Mouse (Mus musculus) layer of hippocampus, postnatal 36 days (tissue): ENCODE results near the gene Gm21915. TPM values are rescaled to one million over a fixed set of nuclear protein-coding genes. Genes with fewer than 3 reads are reported as not detected.

ENCODE experiments used
- DNase-seq, 2 experiments: peaks; one replicate each; pipeline ENCODE4 v3.0.0; 2022
- total RNA-seq, 2 experiments: library from RNA; stranded (reverse); gene quantifications; 2 replicates each; pipeline ENCODE4 v1.2.3; 2021

Gm21915 gene
- not detected for total RNA-seq

- no peak for DNase-seq
These were observed at the start of gene Gm21915 for GRCm38 (mm10) chr9:40670313-40670712. Gm21915 (plus strand) TSS chr9:40670613.

- DNase-seq = no peak
These were observed 48.1 kb upstream of the Gm21915 start for GRCm38 (mm10) chr9:40622265-40622664.

DNA sequence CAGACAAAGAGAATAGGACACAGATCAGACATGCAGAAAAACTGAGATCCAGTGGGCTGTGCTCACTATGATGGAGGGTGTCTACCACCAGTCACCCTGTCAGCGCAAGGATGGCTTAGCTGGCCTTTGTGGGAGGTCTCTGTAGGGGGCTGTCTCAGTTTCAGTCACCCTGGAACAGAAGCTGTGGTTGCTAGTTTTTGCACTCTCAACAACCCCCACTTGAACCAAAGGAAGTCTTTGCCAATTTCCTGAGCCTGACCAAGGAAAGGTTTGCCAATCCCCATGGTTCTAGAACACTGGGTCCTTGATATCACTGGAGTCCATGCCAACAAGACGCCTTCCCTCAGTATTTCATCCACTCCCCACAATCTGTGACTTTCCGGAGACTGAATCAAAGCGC, 47.6 kb upstream of the Gm21915 start:
- DNase-seq = no peak

DNA sequence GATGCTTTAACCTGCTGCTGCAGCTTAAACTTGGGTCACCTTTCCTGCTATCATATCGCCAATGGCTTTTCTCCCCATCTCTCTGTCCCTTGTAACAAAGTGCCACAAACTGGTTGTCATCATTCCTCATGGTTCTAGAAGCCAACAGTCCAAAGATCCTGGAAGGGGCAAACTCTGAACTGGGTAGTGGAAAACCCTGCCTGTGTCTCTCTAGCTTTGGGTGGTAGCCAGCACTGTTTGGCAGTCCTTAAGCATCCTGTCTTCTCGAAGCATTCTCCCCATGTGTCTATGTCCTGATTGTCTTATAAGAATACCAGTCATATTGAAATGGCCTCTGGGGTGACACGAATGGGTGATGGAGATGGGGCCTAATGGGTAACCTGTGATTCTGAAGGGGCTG, 45.1 kb upstream of the Gm21915 start:
- DNase-seq = no peak

- no peak for DNase-seq
These were observed 43.8 kb upstream of the Gm21915 start for GRCm38 (mm10) chr9:40626566-40626965.

DNA sequence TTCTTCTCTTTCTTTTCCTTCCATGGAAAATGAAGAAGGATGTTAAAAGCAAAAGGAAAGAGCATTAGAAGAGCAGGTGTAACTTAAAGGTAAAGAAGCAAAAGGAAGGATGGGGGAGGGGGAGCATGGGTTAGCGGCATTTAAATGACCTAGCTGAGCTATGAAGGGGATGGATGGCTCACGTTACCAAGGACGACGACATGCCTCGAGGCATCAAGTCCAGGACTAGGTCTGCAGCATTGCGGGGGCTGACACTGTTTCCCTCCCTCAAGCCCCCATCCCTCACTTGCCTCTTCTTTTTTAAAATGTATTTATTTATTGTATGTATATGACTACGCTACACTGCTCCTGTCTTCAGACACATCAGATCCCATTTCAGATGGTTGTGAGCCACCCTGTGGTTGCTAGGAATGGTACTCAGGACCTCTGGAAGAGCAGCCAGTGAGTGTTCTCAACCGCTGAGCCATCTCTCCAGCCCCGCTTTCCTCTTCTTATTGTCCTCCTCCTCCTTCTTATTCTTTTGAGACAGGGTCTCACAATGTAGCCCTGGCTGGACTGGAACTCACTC, 43.2 kb upstream of the Gm21915 start:
- DNase-seq = no peak

DNA sequence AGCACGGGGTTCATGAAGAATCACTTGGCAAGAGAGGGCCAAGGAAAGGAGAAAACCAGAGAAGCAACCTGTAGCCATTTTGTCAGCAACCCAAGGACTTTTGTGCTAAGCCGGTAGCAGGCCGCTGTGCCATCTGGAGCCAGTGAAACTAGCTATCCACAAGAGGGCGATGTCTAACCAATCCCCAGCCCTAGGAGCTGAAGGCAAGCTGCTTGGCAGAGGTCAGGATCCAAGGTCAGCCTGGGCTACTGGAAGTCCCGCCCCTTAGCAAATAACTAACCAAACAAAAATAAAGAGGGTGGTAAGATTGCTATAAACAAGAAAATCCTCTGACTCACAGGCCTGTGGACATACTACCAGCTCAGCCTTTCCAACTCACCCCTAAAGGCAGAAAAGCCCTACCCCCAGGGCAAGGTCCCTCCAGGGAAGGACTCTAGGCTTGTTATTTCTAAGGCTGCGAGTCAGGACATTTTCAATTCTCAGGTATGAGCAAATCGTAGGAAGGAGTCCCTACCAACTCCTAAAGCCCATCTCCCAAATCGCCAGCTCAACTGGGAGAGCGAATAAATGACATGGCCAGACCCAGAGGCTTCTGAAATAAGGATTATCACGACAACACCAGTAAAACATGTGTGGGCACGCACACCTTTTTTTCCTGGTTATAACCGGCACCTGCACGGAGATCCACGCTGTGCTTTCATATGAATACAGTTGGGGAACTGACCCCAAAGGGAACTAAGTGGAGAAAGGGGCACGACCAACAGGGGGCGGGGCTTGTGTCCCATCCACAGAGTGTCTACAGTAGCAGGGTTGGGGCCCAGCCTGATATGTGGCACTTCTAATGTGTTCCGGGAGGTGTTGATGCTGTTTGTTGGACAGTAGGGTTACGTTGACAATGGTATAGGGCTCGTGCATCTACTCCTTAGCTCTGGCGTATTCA, 42.0 kb upstream of the Gm21915 start:
- peak in 1 of 2 experiments; percentile 36 for DNase-seq

DNA sequence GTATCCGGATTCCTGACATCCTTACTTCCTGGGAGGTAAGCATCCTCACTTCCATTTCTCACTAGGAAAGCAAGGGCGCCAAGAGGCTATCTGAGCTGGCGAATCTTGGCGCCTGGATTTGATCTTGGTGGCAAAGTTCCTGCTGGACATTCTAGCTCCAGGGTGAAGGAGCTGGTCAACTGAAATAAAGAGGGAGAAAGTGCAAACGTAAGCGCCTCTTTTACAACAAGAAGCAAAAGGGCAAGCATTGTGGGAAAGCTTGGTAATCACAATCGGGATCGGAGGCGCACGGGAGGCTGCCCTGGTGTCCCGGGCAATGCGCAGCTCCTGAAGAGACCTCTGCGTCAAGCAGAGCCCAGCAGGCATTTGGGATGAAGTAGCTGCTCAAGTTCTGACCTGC, 41.0 kb upstream of the Gm21915 start:
- no peak for DNase-seq

- DNase-seq = no peak
These were observed 39.3 kb upstream of the Gm21915 start for GRCm38 (mm10) chr9:40631101-40631500.

DNA sequence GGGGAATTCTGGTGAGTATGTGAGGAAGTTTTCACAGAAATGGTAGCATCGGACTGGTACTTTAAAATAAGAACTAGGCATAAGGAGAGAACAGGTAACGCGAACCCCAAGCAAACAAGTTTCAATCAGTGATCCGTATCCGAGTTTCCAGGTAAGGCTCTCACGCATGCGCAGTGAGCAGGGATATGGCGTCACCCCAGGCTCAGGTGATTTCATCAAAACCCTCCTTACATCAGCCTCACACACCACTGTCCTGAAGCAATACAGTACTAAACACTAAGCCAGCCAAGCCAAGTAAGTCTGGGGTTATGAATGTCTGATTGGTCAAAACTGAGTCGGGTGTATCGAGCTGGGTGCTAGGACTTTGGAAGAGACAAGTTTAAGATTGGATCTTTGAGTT, 38.9 kb upstream of the Gm21915 start:
- DNase-seq = no peak

DNA sequence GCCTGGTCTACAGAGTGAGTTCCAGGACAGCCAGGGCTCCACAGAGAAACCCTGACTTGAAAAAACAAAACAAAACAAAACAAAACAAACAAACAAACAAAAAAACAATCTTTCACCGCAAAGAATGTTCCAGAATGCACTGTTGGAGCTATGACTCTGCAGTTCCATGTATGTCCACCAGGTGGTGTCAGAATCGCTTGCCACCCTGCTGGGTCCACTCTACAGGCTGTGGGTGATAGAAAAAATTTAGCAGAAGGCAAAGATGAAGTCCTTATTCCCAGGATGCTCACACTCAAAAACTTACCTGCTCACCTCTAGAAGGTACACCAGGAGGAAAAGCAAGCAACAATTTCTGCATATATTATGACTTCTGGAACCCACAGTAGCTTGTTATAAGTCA, 34.4 kb upstream of the Gm21915 start:
- DNase-seq = peak in 1 of 2 experiments; percentile 47

DNA sequence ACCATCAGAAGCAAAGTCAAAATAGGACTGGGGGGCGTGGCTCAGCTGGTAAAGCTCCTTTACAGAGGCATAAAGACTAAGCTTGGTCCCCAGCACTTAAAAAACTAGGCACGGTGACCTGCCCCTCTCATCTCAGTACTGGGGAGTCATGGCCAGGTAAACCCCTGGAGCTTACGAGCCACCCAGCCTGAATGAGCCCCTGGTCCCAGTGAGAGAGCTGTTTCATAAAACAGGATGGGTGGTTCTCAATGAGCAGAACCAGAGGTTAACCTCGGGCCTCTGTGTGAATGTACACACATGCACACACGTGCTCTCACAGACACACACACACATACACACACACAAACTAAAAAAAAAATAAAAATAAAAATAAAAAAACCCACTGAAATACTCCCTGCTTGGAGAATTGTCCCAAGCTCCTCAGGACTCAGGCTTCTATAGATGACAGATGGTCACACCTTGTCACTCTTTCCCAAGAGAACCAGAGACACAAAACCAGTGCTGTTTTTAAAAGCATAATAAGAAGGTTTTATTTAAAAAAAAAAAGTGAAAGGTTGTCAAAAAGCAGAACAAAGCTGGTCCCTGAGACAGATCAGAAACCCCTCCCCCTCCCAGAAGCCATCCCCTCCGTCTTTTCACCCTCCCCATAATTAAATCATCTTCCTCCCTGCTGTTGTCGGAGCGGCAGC, 32.6 kb upstream of the Gm21915 start:
- no peak for DNase-seq

GRCm38 (mm10) chr9:40638394-40639049, 31.9 kb upstream of the Gm21915 start:
- DNase-seq = peak in 1 of 2 experiments; percentile 43

- no peak for DNase-seq
These were observed 30.8 kb upstream of the Gm21915 start for GRCm38 (mm10) chr9:40639536-40640187.

DNA sequence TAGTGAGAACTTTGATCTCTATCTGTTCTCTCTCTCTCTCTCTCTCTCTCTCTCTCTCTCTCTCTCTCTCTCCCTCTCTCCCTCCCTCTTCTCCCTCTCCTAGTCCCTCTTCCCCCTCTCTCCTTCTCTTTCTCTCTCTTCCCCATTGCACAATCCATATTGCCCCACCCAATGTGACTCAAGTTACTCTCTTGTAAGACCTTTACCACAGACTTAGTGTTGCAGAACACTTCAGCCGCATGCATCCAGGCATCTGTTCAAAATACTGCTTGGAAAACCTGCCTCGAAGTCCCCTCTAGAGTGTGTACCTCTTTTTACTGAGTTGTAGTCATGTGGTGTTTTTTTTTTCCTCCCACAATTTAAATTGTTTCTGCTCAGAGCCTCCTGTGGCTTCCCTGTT, 29.1 kb upstream of the Gm21915 start:
- no peak for DNase-seq

DNA sequence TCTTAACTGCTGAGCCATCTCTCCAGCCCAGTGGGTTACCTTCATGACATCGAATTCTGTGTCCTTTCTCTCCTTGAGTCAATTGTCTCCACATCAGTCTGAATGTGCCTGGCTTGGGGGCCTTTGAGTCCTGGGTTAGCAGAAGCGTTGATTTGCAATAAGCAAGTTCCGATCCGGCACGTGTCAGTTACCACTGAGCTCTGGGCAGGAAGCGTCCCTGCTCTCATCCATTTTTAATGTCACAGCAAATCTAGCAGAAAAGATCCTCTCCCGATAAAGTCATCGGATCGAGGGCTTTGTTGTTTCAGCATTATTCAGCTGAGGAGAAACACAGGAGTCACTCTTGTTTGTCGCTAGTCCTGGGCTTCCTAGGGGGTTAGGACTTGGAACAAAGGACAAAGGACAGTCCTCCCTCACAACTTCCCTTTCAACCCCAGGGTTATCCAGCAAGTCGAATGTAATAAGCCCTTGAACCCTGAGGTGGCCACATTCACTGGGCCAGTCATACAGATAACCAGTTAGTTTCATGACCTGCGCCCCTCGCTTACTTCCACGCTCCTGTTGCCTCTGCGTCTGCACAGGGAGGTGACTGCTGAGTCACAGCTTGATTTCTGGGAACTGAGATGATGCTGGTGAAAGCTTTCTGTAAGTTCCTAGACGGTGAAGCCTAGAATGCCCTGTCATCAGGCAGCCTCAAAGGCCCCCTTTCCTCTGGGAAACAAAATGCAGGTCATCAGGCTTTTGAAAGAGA, 27.8 kb upstream of the Gm21915 start:
- no peak for DNase-seq

DNA sequence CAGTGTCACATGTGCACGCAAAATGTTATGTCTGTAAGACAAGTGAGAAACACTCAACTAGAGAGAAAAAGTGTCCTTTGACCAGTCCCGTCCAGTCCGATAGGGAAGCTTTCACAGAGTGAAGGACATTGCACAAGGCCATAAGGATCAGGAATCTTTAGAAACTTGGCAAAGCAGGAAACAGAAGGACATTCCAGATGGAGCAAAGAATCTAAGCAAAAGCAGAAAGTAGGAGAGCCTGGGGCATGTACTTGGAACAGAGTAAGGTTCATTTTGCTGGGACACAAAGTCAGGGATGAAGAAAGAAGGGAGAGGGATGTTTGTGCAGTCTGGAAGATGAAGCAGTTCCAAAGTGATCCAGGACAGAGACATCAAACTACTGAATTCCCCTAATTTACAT, 21.0 kb upstream of the Gm21915 start:
- no peak for DNase-seq

DNA sequence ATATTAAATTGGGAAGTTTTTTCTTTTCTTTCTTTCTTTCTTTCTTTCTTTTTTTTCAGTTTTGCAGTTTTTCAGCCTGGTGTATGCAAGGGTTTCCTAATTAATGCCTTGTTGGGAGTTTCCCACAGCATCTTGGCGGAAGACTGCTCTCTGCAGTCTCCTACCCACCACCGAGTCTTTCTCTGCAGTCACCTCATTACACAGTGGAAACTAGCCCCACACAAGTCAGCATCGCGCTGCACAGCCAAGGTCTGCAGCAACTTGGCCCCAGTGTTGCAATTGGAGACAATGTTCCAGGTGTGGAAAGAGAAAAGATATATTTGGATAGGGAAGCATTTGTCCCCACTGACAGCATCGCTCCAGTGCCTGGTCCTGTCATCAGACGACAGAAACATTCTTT, 20.4 kb upstream of the Gm21915 start:
- DNase-seq = no peak

DNA sequence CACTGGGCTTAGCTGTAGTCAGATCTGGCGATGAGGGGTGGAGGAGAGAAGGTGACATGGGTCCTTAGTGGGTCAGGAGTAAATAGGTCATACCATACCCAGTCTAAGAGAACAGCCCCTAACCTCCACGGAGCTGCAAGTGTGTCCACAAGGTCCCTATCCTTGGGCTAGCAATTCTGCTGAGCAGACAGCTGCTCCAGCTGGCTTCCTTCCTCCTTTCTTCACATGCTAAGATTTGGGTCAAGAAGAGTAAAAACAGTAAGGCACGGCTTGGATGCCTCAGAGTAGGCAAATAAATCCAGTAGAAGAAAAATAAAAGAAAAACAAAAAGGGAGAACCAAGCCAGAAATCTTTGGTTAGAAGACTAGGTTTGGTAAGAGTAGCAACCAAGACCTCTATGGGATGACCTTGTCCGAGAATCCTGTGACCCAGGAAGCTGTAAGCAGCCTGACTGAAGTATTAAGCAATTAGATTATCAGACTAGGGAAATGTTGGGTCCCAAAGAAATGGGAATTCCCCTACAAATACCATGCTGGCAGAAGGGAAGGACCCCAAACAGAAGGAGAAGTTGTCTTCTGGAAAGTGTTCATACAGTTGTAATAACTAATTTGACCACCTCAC, 19.1 kb upstream of the Gm21915 start:
- no peak for DNase-seq

- no peak for DNase-seq
These were observed 17.7 kb upstream of the Gm21915 start for GRCm38 (mm10) chr9:40652757-40653156.

DNA sequence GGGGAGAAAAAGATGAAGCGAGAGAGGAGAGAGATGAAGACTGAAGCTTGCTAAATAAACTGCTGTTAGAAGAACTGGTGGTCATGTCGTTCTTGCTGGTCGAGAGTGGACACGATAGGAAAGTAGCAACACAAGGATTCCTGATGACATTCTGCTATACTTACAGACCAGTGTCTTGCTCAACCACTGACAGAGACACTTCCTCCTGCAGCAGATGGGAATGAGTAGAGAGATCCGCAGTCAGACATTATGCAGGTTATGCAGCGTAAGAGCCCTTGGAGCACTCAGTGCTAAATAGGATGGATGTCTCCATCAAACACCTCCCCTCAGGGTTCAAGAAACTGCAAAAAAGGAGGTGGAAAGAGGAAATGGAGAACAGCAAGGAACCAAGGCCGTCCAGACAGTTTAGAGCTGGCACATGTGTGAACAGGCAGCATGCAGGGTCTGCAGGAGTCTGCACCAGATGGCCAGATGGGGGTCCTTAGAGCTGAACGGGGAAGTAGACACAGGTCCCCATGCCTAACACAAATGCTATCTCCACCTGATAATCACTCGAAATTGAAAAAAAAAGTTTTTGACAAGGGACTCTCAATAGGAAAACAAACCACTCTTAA, 4.1 kb upstream of the Gm21915 start:
- no peak for DNase-seq
